In the genomic region with DNA sequence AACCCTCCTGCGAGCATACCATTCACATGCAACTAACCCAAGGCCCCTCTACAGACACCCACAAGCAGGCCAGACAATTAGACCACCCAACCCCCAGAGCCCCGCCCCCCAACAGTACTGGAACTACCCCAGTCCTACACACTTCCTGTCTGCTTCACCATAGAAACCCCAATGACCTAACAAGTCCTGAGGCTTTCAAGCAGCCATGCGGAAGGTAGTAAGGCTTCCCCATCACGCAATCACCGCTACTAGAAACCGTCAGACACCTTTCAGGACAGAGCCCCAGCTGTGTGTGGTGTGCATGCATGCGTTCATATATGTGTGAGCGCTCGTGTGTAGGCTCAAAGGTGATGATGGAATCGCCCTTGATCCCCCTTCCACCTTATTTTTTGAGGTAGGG, we compare ENCODE assay signal across 9 mouse cellular contexts. TPM values are rescaled to one million over a fixed set of nuclear protein-coding genes. Genes with fewer than 3 reads are reported as not detected.
A peak's percentile ranks its signal among the peaks of the same experiment; 100 is the strongest.
DNase-seq lines count a peak whose midpoint lies in the region; ATAC-seq and TF ChIP-seq lines count a peak whose summit lies in the region.
"Had no signal": no experiment of that assay in that cellular context is flagged by ENCODE, and none has a peak within 500 bp of the region (broad histone marks: within the 10 kb centered on the region; RNA-seq: fewer than 3 reads in every experiment).

No protein-coding gene starts in this region.

- H3K4me1 ChIP-seq in liver, postnatal 0 days (ENCODE audit: insufficient read depth) = peaks cover 8% of the 10 kb centered on the region; the same call in 1 of the 2 replicates
- H3K4me1 ChIP-seq in liver, embryonic 12.5 days = peaks cover 11% of the 10 kb centered on the region
- H3K4me1 ChIP-seq in ES-E14 (ENCODE audit: control insufficient read depth in 2 of 2, insufficient read depth in 2 of 2, low read length in 2 of 2, poor library complexity in 1 of 2) = peaks cover 0 to 7% of the 10 kb centered on the region in 2 experiments; a peak in 1 of 4 replicates

- ATAC-seq in liver, postnatal 0 days = peak; percentile 21; the same call in 1 of the 2 replicates
- ATAC-seq in liver, embryonic 12.5 days = no peak
- ATAC-seq in hematopoietic stem cell, adult 5-6 weeks (replicated peaks in 1 of 2; ENCODE audit: insufficient read depth in 1 of 2, low FRiP score in 2 of 2, low TSS enrichment in 1 of 2, low read depth in 1 of 2, poor library complexity in 2 of 2, severe bottlenecking in 2 of 2) = peak; percentile 56 to 57
- peak; percentile 48 for ATAC-seq in neutrophil, adult 5-6 weeks (ENCODE audit: extremely low read depth, insufficient number of reproducible peaks, low FRiP score, poor library complexity, severe bottlenecking)

- no peak for TF ChIP-seq CTCF in liver, postnatal 0 days (IDR thresholded peaks at IDR 0.05; ENCODE audit: low read depth)

- TF ChIP-seq EP300 in liver, postnatal 0 days (IDR thresholded peaks at IDR 0.05; ENCODE audit: low read depth) = no peak

- 0 out of 2 replicates have a peak overlapping the region, but pooled peaks have one; percentile 22 for H3K27ac ChIP-seq in liver, postnatal 0 days (ENCODE audit: low read depth)
- no peak overlapping the region for H3K27ac ChIP-seq in liver, embryonic 12.5 days
- H3K27ac ChIP-seq in ES-E14 (ENCODE audit: insufficient read depth, low read depth, low read length, poor library complexity, severe bottlenecking) = 0 out of 2 replicates have a peak overlapping the region, but pooled peaks have one; percentile 3
- H3K27ac ChIP-seq: midbrain, embryonic 12.5 days had no signal

- 38% methylated on average over 10 of the region's 10 CpGs for WGBS in liver, postnatal 0 days (ENCODE audit: insufficient replicate concordance)
- 52% methylated on average over 10 of the region's 10 CpGs for WGBS in liver, embryonic 12.5 days (ENCODE audit: insufficient replicate concordance)

- no peaks in the 10 kb centered on the region for H3K27me3 ChIP-seq in liver, postnatal 0 days (ENCODE audit: insufficient read depth, low read length)
- H3K27me3 ChIP-seq in liver, embryonic 12.5 days (replicated peaks) = no peaks in the 10 kb centered on the region
- H3K27me3 ChIP-seq: heart, embryonic 12.5 days had no signal

- no peak overlapping the region for H3K9ac ChIP-seq in liver, postnatal 0 days (replicated peaks)
- no peak overlapping the region for H3K9ac ChIP-seq in liver, embryonic 12.5 days
- no peak overlapping the region for H3K9ac ChIP-seq in ES-E14 (ENCODE audit: insufficient read depth, low read depth, low read length, poor library complexity, severe bottlenecking)
- H3K9ac ChIP-seq: heart, embryonic 12.5 days; midbrain, embryonic 12.5 days had no signal

- H3K4me3 ChIP-seq in liver, postnatal 0 days (ENCODE audit: low read depth, low read length) = no peak overlapping the region
- no peak overlapping the region for H3K4me3 ChIP-seq in liver, embryonic 12.5 days
- no peak overlapping the region; a peak in 1 of 4 replicates for H3K4me3 ChIP-seq in ES-E14 (ENCODE audit: insufficient read depth in 1 of 2, low read depth in 1 of 2, low read length in 2 of 2, poor library complexity in 1 of 2, severe bottlenecking in 1 of 2)
- H3K4me3 ChIP-seq: heart, embryonic 12.5 days; midbrain, embryonic 12.5 days had no signal

- 0 out of 2 replicates have a peak overlapping the region, but pooled peaks have one; percentile 6 for H3K4me2 ChIP-seq in liver, postnatal 0 days (ENCODE audit: low read depth, low read length)
- H3K4me2 ChIP-seq in liver, embryonic 12.5 days = no peak overlapping the region
- H3K4me2 ChIP-seq: heart, embryonic 12.5 days; midbrain, embryonic 12.5 days had no signal

- no peaks in the 10 kb centered on the region for H3K9me3 ChIP-seq in liver, postnatal 0 days (ENCODE audit: low read length)
- no peaks in the 10 kb centered on the region for H3K9me3 ChIP-seq in liver, embryonic 12.5 days (replicated peaks)
- no peaks in the 10 kb centered on the region for H3K9me3 ChIP-seq in ES-E14 (ENCODE audit: control insufficient read depth, insufficient read depth, low read depth, low read length)
- H3K9me3 ChIP-seq: heart, embryonic 12.5 days; midbrain, embryonic 12.5 days had no signal

- peaks cover 17% of the 10 kb centered on the region for H3K36me3 ChIP-seq in liver, postnatal 0 days (replicated peaks; ENCODE audit: insufficient read depth, low read length)
- no peaks in the 10 kb centered on the region; the same call in 1 of the 2 replicates for H3K36me3 ChIP-seq in liver, embryonic 12.5 days
- peaks cover 31% of the 10 kb centered on the region for H3K36me3 ChIP-seq in ES-E14 (ENCODE audit: control insufficient read depth, insufficient read depth, low read length, poor library complexity, severe bottlenecking)

- peak; percentile 20 for DNase-seq in liver, postnatal 0 days
- no peak for DNase-seq in ES-E14 (ENCODE audit: low read depth, low spot score)
- no peak for DNase-seq in layer of hippocampus, postnatal 14 days (ENCODE audit: low spot score in 2 of 2)
- DNase-seq in urinary bladder, postnatal 36 days (ENCODE audit: low spot score in 2 of 2) = no peak

- in situ Hi-C loops in ES-E14 (cut with MboI; ENCODE audit: low sequenced_read_pairs in 2 of 2, unreplicated experiment in 2 of 2) = no loop called here

TF ChIP-seq in ES-E14, 5 proteins besides CTCF, POLR2A, EP300 and RAD21:
- TF ChIP-seq ZC3H11A (IDR thresholded peaks at IDR 0.05; ENCODE audit: borderline replicate concordance, low read depth, low read length) = no peak
- no peak for TF ChIP-seq ZNF384 (IDR thresholded peaks at IDR 0.05; ENCODE audit: low read depth, low read length)
- TF ChIP-seq MAFK (IDR thresholded peaks at IDR 0.05; ENCODE audit: insufficient read depth, low read depth, low read length) = no peak
- no peak for TF ChIP-seq HCFC1 (IDR thresholded peaks at IDR 0.05; ENCODE audit: borderline replicate concordance, insufficient read depth, low read length)
- no peak for TF ChIP-seq CHD2 (IDR thresholded peaks at IDR 0.05; ENCODE audit: low read depth, low read length)
TF ChIP-seq in ES-E14: peak in this region for 0.

RNA-seq across cellular contexts. Expression of gene Timm22, which starts 50.1 kb away (rescaled TPM):
- polyA plus RNA-seq in liver, postnatal 0 days (2015; fragmentation: Nextera tagmentation; extraction: Ambion mirVana) = 35.0 and 38.4 TPM in 2 replicates
- 59.4 and 63.6 TPM in 2 replicates for polyA plus RNA-seq in liver, embryonic 12.5 days (2016; fragmentation: Nextera tagmentation; extraction: Ambion mirVana)
- 72.1 and 74.5 TPM in 2 replicates for total RNA-seq in ES-E14 (2012; rRNA removed)
- 6.7 and 10.2 TPM in 2 replicates for total RNA-seq in hematopoietic stem cell, adult 5-6 weeks (2017)
- total RNA-seq in neutrophil, adult 5-6 weeks (2017) = 4.3 and 5.6 TPM in 2 replicates
- 10 to 100 TPM; 30.2 to 33.0 TPM for total RNA-seq in layer of hippocampus, postnatal 14 days (2021)

RNA-seq across cellular contexts. Expression of gene Nxn, which starts 58.0 kb away (rescaled TPM):
- 2.5 and 2.6 TPM in 2 replicates for polyA plus RNA-seq in liver, postnatal 0 days (2015; fragmentation: Nextera tagmentation; extraction: Ambion mirVana)
- 6.0 and 6.9 TPM in 2 replicates for polyA plus RNA-seq in liver, embryonic 12.5 days (2016; fragmentation: Nextera tagmentation; extraction: Ambion mirVana)
- total RNA-seq in ES-E14 (2012; rRNA removed) = 42.5 and 48.0 TPM in 2 replicates
- total RNA-seq in hematopoietic stem cell, adult 5-6 weeks (2017) = 7.9 and 13.3 TPM in 2 replicates
- 4.2 and 5.0 TPM in 2 replicates for total RNA-seq in neutrophil, adult 5-6 weeks (2017)
- 10 to 100 TPM; 14.1 to 18.5 TPM for total RNA-seq in layer of hippocampus, postnatal 14 days (2021)
